Mouse (Mus musculus) activated CD4-positive, CD25-positive, alpha-beta regulatory T cell, adult 4 months (primary cell): ENCODE measurements around the gene Elfn2. TPM values are rescaled to one million over a fixed set of nuclear protein-coding genes. Genes with fewer than 3 reads are reported as not detected.

Source experiments
- ATAC-seq: one replicate; pipeline ENCODE4 v1.8.0; 2017
- polyA plus RNA-seq, 2 experiments: library from polyadenylated mRNA; unstranded; fragments of 100-300 nt; shearing (Covaris generic); gene quantifications; one replicate each; pipeline ENCODE4 v1.2.1; 2017

Gene Elfn2
- polyA plus RNA-seq, 2 experiments from 2014 or later = not detected

DNA sequence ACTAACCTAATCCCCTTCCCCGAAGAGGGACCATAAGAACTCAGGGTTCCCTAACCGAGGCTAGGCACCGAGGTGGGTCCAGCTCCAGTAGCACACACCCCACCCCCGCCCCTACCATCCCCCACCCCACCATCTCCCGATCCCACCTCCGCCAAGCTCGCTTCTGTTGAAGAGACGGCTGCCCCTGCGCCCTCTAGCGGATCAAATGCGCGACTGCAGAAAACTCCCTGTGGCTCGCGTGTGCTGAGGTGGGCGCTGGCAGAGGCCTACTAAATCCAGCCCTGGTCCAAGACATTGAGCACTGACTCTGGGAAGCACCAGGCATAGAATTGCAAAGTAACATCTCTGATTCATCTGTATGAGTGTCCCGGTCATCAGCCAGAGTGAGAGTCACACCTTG, 1.5 kb upstream of the Elfn2 start:
- ATAC-seq = no peak

- no peak for ATAC-seq
Measured at GRCm38 (mm10) chr15:78719416-78719815, 845 bp upstream of the Elfn2 start.

DNA sequence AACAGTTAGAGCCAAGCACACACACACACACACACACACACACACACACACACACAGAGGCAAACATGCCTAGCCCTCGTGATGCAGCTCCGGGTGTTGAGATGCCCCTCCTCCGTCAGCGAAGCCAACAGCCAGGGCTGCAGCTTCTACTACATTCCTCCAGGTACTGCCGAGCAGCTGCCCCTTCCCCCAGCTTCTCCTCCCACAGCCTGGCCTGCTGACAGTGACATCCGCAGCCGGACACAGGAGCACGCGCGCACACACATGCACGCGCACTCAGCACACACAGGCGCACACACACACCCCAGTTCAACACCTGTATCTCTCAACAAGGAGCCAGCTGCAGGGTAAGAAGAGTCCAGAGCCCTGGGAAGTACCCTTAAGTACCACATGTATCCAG, 1.6 kb downstream of the Elfn2 start:
- no peak for ATAC-seq

GRCm38 (mm10) chr15:78715856-78716255, 2.7 kb downstream of the Elfn2 start:
- no peak for ATAC-seq

GRCm38 (mm10) chr15:78713751-78714150, 4.8 kb downstream of the Elfn2 start:
- ATAC-seq = no peak

DNA sequence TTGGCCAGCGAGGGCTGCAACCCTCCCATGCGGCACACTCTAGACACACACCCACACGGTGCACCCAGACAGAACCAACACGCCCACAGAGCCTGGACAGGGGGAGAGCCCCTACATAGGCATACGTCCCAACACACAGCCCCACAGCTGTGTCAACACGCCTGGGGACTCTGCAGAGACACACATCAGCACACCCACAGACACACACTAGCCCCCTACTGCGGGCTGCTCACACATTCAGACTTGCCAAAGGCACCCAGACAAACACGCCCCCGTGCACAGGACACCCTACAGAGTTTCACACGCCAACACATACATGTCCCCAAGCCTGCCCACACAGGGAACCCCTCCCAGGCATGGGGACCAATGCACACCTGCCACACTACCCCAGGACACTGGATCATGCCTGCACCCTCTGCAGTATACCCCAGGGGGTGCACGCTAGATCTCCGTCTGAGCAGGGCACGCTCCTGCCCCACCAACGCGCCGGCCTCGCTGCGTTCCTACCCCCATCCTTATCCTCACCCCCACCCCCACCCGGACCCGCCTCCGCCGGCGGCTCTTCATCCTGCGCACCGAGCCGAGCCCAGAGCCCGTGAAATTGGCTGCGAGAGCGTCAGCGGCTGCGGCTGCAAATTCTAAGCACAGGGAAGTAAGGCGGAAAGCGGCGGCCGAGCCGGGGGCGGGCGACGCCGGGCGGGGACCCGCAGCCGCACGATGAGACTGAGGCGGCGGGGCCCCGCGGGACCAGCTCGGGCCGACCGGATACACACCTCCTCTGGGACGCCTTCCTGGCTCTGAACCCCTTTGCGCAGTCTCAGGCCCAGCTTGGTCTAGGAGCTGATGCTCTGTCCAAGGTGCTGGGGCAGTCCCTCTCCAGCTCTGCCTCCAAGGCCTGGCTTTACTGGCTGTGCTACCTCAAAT, 6.0 kb downstream of the Elfn2 start:
- peak; percentile 65 for ATAC-seq

GRCm38 (mm10) chr15:78711935-78712334, 6.6 kb downstream of the Elfn2 start:
- ATAC-seq = no peak

DNA sequence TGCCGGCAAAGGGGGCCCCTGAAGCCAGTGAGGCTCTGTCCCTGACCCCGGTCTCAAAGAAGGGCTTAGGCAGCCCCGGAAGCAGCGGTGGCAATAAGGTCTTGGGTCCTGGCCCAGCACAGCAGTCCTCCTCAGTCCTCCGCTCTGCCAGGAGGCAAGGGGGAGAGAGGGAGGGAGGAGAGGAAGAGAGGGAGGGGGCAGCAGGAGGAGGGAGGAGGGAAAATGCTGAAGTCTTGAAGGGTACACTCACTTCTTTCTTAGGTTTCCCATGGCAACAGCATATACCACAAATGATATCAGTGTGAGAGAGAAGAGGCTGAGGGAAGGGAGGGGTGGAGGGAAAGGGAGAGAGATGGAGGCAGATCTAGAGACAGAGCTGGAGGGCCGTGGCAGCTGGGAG, 7.9 kb downstream of the Elfn2 start:
- ATAC-seq = no peak

- ATAC-seq = no peak
Measured at GRCm38 (mm10) chr15:78709767-78710166, 8.8 kb downstream of the Elfn2 start.

DNA sequence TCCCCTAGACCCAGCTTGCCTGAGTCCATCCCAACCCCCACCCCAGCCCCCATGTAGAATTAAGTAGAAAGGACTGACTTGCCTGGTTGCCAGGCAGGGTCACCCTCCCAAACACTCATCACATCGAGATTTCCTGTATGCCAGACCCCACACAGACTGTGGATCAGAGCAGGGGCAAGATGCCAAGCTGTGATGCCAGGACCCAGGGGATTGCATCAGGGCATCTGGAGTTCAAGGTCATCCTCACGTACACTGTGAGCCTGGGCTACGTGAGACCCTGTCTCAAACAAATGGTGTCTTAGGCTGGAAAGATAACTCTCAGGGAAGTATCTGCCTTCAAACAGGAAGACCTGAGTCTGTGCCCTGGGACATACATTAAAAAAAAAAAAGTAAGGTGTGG, 11.9 kb downstream of the Elfn2 start:
- no peak for ATAC-seq

GRCm38 (mm10) chr15:78704824-78705223, 13.7 kb downstream of the Elfn2 start:
- ATAC-seq = no peak

DNA sequence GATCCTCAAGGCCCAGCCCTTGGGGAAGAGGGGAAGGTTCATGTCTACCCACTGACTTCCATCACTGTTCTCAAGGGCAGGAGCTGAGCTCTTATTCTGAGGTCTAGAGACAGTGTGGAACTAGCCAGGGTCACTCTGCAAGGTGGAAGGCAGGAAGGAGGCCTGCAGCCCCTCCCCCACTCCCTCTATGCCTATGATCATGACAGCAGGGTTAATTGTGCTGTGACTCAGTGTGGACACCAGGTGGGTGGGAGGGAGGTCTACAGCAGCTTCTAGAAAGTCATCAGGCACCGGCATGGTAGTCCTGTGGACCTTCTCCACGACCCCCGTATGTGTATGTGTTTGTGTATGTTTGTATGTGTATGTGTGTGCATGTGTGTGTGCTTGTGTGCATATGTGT, 14.6 kb downstream of the Elfn2 start:
- no peak for ATAC-seq

DNA sequence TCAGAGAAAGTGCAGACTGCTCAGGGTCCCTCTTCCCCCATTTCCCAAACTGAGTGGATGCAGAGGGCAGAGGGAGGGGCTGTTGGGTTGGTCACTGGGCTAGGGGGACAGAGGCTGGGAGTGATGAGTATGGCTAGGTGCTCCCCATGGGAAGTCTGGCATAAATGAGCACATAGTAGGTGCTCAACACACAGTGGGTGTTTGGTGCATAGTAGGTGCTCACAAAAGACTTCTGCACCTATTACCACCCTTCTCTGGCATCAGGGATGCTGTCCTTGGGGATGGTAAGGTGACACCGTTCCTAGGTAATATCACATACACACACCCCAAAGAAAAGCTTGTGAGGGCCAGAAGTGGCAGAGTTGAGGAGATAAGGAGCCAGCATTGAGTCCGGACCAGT, 18.2 kb downstream of the Elfn2 start:
- ATAC-seq = no peak

DNA sequence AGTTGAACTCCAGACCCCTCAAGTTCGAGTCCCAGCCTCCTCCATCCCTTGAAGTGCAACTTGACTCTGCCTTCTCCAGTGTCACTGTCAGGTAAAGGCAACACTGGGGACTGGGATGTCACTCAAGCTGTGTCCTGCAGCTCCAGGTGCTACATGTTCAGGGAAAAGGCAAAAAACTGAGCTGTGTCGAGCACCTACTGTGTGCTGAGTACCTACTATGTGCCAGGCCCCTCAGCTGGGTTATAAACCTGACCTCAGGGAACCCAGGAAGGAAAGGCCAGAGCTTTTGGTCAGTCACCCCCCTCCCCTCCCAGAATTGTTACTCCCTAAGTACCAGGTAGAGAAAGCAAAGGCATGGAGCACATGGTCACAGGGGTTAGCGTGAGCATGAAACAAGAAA, 19.1 kb downstream of the Elfn2 start:
- ATAC-seq = no peak

- no peak for ATAC-seq
Measured at GRCm38 (mm10) chr15:78698491-78699135, 20.0 kb downstream of the Elfn2 start.

- ATAC-seq = no peak
Measured at GRCm38 (mm10) chr15:78698084-78698483, 20.5 kb downstream of the Elfn2 start.

DNA sequence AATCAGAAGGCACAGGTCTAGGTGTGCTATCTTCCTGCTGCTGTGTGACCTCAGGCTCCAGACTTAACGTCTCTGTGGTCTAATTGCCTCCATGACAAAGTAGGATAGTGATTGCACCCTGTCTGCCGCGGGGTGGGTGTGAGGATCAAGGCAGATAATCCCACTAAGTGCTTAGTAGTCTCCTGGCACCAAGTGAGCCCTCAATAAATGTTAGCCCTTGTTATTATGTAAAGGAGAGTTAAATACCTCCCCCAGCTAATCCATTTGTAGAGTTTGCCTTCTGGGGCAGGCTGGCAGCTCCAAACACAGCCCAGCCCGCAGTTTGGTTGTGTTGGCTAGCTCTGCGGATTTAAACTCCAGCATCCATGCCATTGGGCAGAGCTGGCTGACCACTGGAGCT, 22.8 kb downstream of the Elfn2 start:
- ATAC-seq = no peak

DNA sequence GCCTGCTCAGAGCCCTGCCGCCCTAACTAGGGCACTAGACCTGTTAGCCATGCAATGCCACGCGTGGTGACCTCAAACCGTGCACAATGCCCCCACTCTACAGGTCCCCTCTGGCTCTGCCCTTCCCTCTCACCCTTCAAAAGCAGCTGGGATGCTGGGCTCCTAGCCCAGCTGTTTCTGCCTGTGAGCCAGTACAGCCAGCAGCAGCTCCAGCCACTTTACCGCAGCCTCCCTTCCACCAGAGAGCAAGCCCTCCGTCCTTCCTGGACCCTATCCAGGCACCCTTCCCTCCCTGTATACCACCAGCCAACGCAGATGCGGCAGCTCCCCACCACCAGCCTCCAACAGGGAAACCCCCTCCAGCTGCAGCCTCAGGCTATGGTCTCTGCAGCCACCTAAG, 26.1 kb downstream of the Elfn2 start:
- ATAC-seq = no peak

- no peak for ATAC-seq
Measured at GRCm38 (mm10) chr15:78690716-78691115, 27.9 kb downstream of the Elfn2 start.

GRCm38 (mm10) chr15:78686910-78687309, 31.7 kb downstream of the Elfn2 start:
- ATAC-seq = no peak

GRCm38 (mm10) chr15:78684111-78684510, 34.5 kb downstream of the Elfn2 start:
- no peak for ATAC-seq

GRCm38 (mm10) chr15:78683474-78683873, 35.1 kb downstream of the Elfn2 start:
- ATAC-seq = peak; percentile 93

DNA sequence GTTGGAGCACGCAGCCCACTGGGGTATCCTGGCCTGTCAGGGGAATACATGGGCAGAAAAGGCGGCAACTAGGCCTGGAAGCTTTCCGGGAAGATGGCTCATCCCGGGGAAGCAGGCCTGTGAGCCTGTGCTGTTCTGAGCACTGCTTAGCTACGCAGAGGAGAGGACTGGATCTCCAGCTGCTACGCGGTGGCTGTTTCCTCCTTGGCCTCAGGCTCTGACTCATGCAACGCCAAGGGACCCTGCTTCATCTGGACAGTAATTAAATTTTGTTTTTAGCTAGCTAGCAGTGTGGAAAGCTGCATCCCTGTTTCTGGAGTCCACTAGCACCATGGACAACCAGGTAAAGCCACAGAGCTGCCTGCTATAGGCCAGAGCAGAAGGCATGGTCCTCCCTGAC, 36.8 kb downstream of the Elfn2 start:
- ATAC-seq = no peak

GRCm38 (mm10) chr15:78681301-78681700, 37.3 kb downstream of the Elfn2 start:
- no peak for ATAC-seq
